Mouse (Mus musculus): Measurements from ENCODE around the gene Slc25a19. TPM values are rescaled to one million over a fixed set of nuclear protein-coding genes. Genes with fewer than 3 reads are reported as not detected.

The Slc25a19 gene
- total RNA-seq, 2 experiments from 2014 or later: 58.4 to 69.9 TPM

GRCm38 (mm10) chr11:115641664-115642036 is 13.6 kb upstream of the Slc25a19 start:
- DNase-seq (ENCODE audit: low spot score in 2 of 2): no peak

- DNase-seq (ENCODE audit: low spot score in 2 of 2): no peak
Observed at GRCm38 (mm10) chr11:115640978-115641663, 13.0 kb upstream of the Slc25a19 start.

GRCm38 (mm10) chr11:115640311-115640828 is 12.3 kb upstream of the Slc25a19 start:
- no peak for DNase-seq (ENCODE audit: low spot score in 2 of 2)

GRCm38 (mm10) chr11:115639540-115639939 is 11.4 kb upstream of the Slc25a19 start:
- no peak for DNase-seq (ENCODE audit: low spot score in 2 of 2)

GRCm38 (mm10) chr11:115638498-115639409 is 10.7 kb upstream of the Slc25a19 start:
- no peak for DNase-seq (ENCODE audit: low spot score in 2 of 2)

- no peak for DNase-seq (ENCODE audit: low spot score in 2 of 2)
Observed at GRCm38 (mm10) chr11:115636960-115637359, 8.9 kb upstream of the Slc25a19 start.

GRCm38 (mm10) chr11:115635484-115635883 is 7.4 kb upstream of the Slc25a19 start:
- no peak for DNase-seq (ENCODE audit: low spot score in 2 of 2)

- no peak for DNase-seq (ENCODE audit: low spot score in 2 of 2)
Observed at GRCm38 (mm10) chr11:115635041-115635440, 6.9 kb upstream of the Slc25a19 start.

GRCm38 (mm10) chr11:115634109-115634508 is 6.0 kb upstream of the Slc25a19 start:
- DNase-seq (ENCODE audit: low spot score in 2 of 2): no peak

GRCm38 (mm10) chr11:115632862-115633261 is 4.8 kb upstream of the Slc25a19 start:
- no peak for DNase-seq (ENCODE audit: low spot score in 2 of 2)

GRCm38 (mm10) chr11:115632247-115632646 is 4.2 kb upstream of the Slc25a19 start:
- no peak for DNase-seq (ENCODE audit: low spot score in 2 of 2)

GRCm38 (mm10) chr11:115631505-115631890 is 3.4 kb upstream of the Slc25a19 start:
- no peak for DNase-seq (ENCODE audit: low spot score in 2 of 2)

- no peak for DNase-seq (ENCODE audit: low spot score in 2 of 2)
Observed at GRCm38 (mm10) chr11:115630532-115631504, 2.7 kb upstream of the Slc25a19 start.

GRCm38 (mm10) chr11:115629734-115630531 is 1.8 kb upstream of the Slc25a19 start:
- DNase-seq (ENCODE audit: low spot score in 2 of 2): no peak

- no peak for DNase-seq (ENCODE audit: low spot score in 2 of 2)
Observed at GRCm38 (mm10) chr11:115628465-115629101, 488 bp upstream of the Slc25a19 start.

- DNase-seq (ENCODE audit: low spot score in 2 of 2): no peak
Observed at GRCm38 (mm10) chr11:115626824-115627616, 1.1 kb downstream of the Slc25a19 start.

GRCm38 (mm10) chr11:115625877-115626276 is 2.2 kb downstream of the Slc25a19 start:
- DNase-seq (ENCODE audit: low spot score in 2 of 2): no peak

- DNase-seq (ENCODE audit: low spot score in 2 of 2): no peak
Observed at GRCm38 (mm10) chr11:115623487-115624070, 4.5 kb downstream of the Slc25a19 start.
